Mouse (Mus musculus) heart, embryonic 11.5 days (tissue): ENCODE results near the gene Tut4. TPM values are rescaled to one million over a fixed set of nuclear protein-coding genes. Genes with fewer than 3 reads are reported as not detected.

ENCODE experiments used
- ATAC-seq: fragments of 200-750 bp; cut with Nextera tagmentation; replicated peaks from 2 replicates; pipeline ENCODE4 v1.8.0; 2017; ENCODE audit warnings: moderate library complexity; ENCODE audit not compliant: insufficient number of reproducible peaks, low FRiP score, low TSS enrichment
- H3K27ac ChIP-seq: fragments of 300-500 bp; sonication (generic); 2 replicates; pipeline ENCODE4 v1.5.1; 2014; ENCODE audit warnings: mild to moderate bottlenecking, low read depth, low read length
- H3K27me3 ChIP-seq: fragments of 300-500 bp; sonication (generic); 2 replicates; pipeline ENCODE4 v1.6.1; 2014; ENCODE audit warnings: mild to moderate bottlenecking, low read length, mixed read lengths; ENCODE audit not compliant: control insufficient read depth, insufficient read depth
- H3K36me3 ChIP-seq: fragments of 300-500 bp; sonication (generic); 2 replicates; pipeline ENCODE4 v1.6.1; 2014; ENCODE audit warnings: mild to moderate bottlenecking, low read length, moderate library complexity, mixed read lengths; ENCODE audit not compliant: control insufficient read depth, insufficient read depth
- H3K4me1 ChIP-seq: fragments of 300-500 bp; sonication (generic); 2 replicates; pipeline ENCODE4 v1.6.1; 2014; ENCODE audit warnings: low read length; ENCODE audit not compliant: control insufficient read depth, insufficient read depth
- H3K4me2 ChIP-seq: fragments of 300-500 bp; sonication (generic); 2 replicates; pipeline ENCODE4 v1.6.1; 2014; ENCODE audit warnings: mild to moderate bottlenecking, moderate library complexity
- H3K4me3 ChIP-seq: fragments of 300-500 bp; sonication (generic); 2 replicates; pipeline ENCODE4 v1.5.1; 2014; ENCODE audit warnings: low read depth, low read length
- H3K9ac ChIP-seq: fragments of 300-500 bp; sonication (generic); 2 replicates; pipeline ENCODE4 v1.6.1; 2014; ENCODE audit warnings: mild to moderate bottlenecking, low read depth, low read length, moderate library complexity
- H3K9me3 ChIP-seq: fragments of 300-500 bp; sonication (generic); replicated peaks from 2 replicates; pipeline ENCODE4 v1.6.1; 2016; ENCODE audit warnings: low read length; ENCODE audit not compliant: control insufficient read depth
- WGBS: fragments of 180-500 bp; shearing (Covaris S2); extraction: QIAGEN DNeasy Blood & Tissue Kit; methylation state at CpG from one replicate; pipeline ENCODE4 v1.1.7; 2014; ENCODE audit not compliant: insufficient replicate concordance; 5-methylcytosine and 5-hydroxymethylcytosine counted together
- polyA plus RNA-seq: library from polyadenylated mRNA; unstranded; fragments of >200 nt; fragmentation: Nextera tagmentation; extraction: Ambion mirVana; gene quantifications from 2 replicates; pipeline ENCODE4 v1.2.1, GENCODE M21; 2014

Gene Tut4
- polyA plus RNA-seq, 1 experiment from 2014 or later = 56.1 TPM

DNA sequence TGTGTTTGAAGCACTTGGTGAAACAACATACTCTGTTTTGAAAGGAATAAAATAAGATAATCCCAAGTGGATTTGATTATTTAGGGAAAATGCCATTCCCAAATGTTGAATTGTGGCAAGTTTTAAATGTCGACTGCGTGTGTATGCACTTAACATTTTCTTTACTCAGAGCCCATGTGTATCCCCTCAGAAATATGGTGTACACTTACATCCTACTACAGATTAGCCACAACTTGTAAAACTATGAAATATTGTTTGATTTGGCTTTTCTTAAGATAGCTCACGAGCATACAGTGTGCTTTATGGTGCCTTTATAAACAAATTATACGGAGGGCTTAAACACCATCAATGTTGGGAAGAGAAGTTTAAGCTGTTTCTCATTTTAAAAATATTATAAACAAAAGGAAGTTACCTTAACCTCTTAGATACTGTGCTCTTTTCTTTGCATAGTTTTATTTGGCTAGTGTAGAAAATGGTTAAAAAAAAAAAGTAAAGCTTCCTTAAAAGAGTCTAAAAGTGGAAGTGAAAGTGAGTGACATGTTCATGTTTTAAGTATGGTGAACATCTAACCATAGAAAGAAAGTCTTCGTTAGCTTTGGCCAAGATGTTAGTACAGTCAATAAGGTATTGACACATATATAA, 2.2 kb downstream of the Tut4 start:
- 66% methylated on average over 5 of the region's 5 CpGs for WGBS
- H3K4me1 ChIP-seq = peaks cover 4% of the 10 kb centered on the region; the same call in 1 of the 2 replicates
- peak overlapping the region; percentile 99 for H3K4me3 ChIP-seq
- H3K27me3 ChIP-seq = no peaks in the 10 kb centered on the region
- ATAC-seq = no peak
- H3K9me3 ChIP-seq = no peaks in the 10 kb centered on the region
- H3K36me3 ChIP-seq = no peaks in the 10 kb centered on the region
- peak overlapping the region; percentile 54; the same call in 1 of the 2 replicates for H3K9ac ChIP-seq
- H3K4me2 ChIP-seq = peak overlapping the region; percentile 90
- no peak overlapping the region for H3K27ac ChIP-seq

DNA sequence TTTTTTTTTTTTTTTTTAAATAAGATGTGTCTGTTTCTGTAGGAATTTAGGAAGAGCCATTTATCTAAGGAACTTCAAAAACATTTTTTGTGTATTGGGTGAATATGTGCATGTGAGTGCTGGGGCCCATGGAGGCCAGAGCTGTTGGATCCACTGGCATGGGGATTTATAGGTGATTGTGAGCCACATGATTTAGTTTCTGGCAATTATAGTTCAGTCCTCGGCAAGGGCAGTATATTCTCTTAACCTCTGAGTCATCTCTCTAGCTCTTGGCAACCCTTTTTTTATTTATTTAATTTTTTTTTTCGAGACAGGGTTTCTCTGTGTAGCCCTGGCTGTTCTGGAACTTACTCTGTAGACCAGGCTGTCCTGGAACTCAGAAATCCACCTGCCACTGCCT, 14.4 kb downstream of the Tut4 start:
- 85% methylated on average over 2 of the region's 2 CpGs for WGBS
- no peaks in the 10 kb centered on the region for H3K9me3 ChIP-seq
- no peak for ATAC-seq

DNA sequence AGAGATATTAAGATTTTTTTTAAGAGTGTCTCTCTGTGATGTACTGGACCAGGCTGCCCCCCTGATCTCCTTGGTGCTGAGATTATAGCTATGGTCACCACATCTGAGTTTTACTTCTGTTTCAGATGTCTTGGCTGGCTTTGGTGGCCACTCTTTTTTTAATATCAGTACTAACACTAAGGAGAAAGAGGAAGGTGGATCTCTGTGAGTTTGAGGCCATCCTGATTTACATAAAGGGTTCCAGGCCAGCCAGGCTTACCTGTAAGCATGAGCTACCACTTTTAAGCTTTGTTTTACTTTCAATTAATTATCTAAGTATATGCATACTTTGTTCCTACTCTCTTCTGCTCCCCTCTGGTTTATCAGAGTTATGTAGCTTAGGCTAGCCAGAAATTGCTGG, 23.6 kb downstream of the Tut4 start:
- Histone ChIP-seq H3K4me2 (no peak overlapping the region), H3K36me3 (peaks cover 13% of the 10 kb centered on the region), H3K9me3 (no peaks in the 10 kb centered on the region), H3K9ac (no peak overlapping the region), H3K4me3 (no peak overlapping the region), H3K4me1 (no peaks in the 10 kb centered on the region), H3K27me3 (no peaks in the 10 kb centered on the region), H3K27ac (no peak overlapping the region)
- no peak for ATAC-seq

More for the DNA sequence above, 14.4 kb downstream of the Tut4 start:
- H3K9ac ChIP-seq = no peak overlapping the region
- H3K4me2 ChIP-seq = no peak overlapping the region
- H3K36me3 ChIP-seq = no peaks in the 10 kb centered on the region
- H3K4me3 ChIP-seq = no peak overlapping the region
- no peak overlapping the region for H3K27ac ChIP-seq
- no peaks in the 10 kb centered on the region for H3K4me1 ChIP-seq
- no peaks in the 10 kb centered on the region for H3K27me3 ChIP-seq

DNA sequence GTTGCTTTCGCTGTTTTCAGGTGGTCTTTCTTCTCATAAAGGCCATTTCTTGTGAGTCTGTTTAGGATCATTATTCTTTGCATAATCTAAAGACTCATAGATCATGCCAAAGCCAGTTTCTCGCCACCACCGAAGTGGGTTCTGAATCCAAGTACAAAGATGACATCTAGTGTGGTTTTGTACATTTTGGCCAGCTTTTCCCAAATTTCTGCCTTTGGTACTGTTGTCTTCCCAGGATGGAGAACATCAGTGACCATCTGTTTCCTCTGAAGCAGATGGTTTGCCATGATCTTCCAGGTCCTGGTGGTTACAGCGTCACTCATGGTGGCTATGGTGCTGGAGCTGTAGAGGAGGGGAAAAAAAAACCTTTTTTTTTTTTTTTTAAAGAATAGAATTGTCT, 25.0 kb downstream of the Tut4 start:
- no peak for ATAC-seq
- Histone ChIP-seq H3K9me3 (no peaks in the 10 kb centered on the region), H3K4me3 (no peak overlapping the region), H3K27ac (no peak overlapping the region), H3K9ac (no peak overlapping the region), H3K4me2 (no peak overlapping the region), H3K36me3 (peaks cover 13% of the 10 kb centered on the region), H3K4me1 (no peaks in the 10 kb centered on the region), H3K27me3 (no peaks in the 10 kb centered on the region)
- 87% methylated on average over 4 of the region's 4 CpGs for WGBS

DNA sequence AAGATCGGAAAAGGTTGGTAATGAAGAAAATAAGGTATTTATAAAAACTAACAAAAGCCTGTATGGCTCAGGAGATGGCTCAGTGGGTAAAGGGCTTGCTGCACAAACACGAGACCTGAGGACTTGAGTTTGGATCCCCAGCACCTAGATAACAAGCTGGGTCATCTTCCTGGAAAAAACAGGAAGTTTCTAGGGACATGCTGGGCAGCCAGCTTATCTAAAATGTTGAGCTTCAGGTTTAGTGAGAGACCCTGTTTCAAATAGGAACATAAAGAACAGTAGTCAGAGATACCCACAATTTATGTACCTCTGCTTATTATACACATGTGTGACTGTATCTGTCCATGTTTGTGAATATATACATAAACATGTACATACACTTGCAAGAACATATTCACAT, 43.8 kb downstream of the Tut4 start:
- Histone ChIP-seq H3K4me2 (no peak overlapping the region), H3K4me1 (no peaks in the 10 kb centered on the region), H3K27me3 (no peaks in the 10 kb centered on the region), H3K27ac (no peak overlapping the region), H3K9me3 (no peaks in the 10 kb centered on the region), H3K36me3 (peaks cover 8% of the 10 kb centered on the region; the same call in 1 of the 2 replicates), H3K4me3 (no peak overlapping the region), H3K9ac (no peak overlapping the region)
- WGBS = 82% methylated on average over 2 of the region's 2 CpGs
- ATAC-seq = no peak

DNA sequence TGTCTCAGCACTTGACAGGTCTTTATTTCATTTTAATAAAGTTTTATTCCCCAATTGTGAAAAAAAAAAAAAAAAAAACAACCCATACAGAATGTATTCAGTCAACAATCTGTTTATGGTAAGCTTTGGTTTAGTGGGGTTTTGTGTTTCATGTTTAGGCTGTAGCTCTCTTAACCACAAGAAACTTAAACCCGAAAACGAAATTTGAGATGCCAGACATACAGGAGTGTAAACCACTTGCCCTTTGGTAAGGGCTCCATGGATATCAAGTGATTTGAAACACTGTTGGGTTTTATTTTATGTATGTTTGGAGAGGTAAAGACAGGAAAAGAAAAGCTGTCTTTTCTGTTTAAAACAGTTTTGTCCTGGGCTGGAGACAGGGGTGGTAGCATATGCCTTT, 80.5 kb downstream of the Tut4 start:
- Histone ChIP-seq H3K27me3 (no peaks in the 10 kb centered on the region), H3K9me3 (no peaks in the 10 kb centered on the region), H3K4me1 (no peaks in the 10 kb centered on the region), H3K9ac (no peak overlapping the region), H3K36me3 (peaks cover 3% of the 10 kb centered on the region; the same call in 1 of the 2 replicates), H3K4me2 (no peak overlapping the region), H3K4me3 (no peak overlapping the region), H3K27ac (no peak overlapping the region)
- ATAC-seq = no peak
- WGBS = 92% methylated on average over 2 of the region's 2 CpGs

DNA sequence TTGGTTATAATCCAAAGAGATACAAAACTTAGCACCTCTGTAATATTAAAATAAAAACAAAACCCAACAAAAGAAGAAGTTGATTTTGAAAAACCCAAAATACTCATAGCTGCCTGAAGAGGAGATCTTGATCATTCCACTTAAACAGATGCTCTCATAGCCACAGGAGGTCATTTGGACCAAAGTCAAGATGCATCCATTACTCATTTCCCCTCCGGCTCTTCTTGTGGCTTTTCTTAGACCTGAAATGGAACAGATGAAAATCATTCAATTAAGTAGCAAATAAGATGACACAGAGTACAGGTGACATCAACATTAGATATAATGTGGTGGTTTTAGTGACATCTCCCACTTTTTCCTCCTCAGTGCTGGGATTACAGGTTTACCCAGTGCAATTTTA, 105.8 kb downstream of the Tut4 start:
- 93% methylated on average over 1 of the region's 1 CpGs for WGBS
- no peak for ATAC-seq
- H3K4me3 ChIP-seq = no peak overlapping the region
- H3K36me3 ChIP-seq = peaks cover 30% of the 10 kb centered on the region
- no peaks in the 10 kb centered on the region for H3K4me1 ChIP-seq
- H3K9ac ChIP-seq = no peak overlapping the region
- H3K27me3 ChIP-seq = no peaks in the 10 kb centered on the region
- no peaks in the 10 kb centered on the region for H3K9me3 ChIP-seq
- no peak overlapping the region for H3K4me2 ChIP-seq
- no peak overlapping the region for H3K27ac ChIP-seq

DNA sequence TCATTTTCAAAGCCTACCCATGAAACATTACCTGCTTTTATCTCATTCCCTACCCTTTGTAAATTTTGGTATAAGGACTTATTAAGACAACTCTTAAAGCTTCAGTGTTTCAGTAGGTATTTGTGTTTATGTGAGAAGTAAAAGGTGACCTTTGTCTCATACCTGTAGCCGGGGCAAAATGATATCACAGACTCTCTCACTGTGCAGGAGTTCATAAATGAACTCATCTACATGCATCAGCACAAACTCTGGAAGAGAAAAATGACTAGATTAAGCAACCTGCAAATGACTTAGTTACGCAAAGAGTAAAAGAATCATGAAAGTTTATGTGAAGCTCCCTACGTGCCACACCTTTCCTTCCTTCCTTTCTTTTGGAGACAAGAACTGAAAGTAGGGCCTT, 113.4 kb downstream of the Tut4 start:
- ATAC-seq = no peak
- peaks cover 29% of the 10 kb centered on the region for H3K36me3 ChIP-seq
- no peak overlapping the region for H3K9ac ChIP-seq
- H3K27me3 ChIP-seq = no peaks in the 10 kb centered on the region
- peaks cover under 1% of the 10 kb centered on the region; the same call in 1 of the 2 replicates for H3K4me1 ChIP-seq
- H3K4me2 ChIP-seq = no peak overlapping the region
- whole genome bisulfite sequencing = 92% methylated on average over 3 of the region's 3 CpGs
- no peak overlapping the region for H3K4me3 ChIP-seq
- H3K27ac ChIP-seq = no peak overlapping the region
- no peaks in the 10 kb centered on the region for H3K9me3 ChIP-seq
